Mouse (Mus musculus) kidney, adult 2 months (tissue): ENCODE measurements at regions not wholly inside any gene's neighbourhood (a gene's known extent, or its start where the extent isn't known, plus 50 kb on each side); places are given as distances from the start of the nearest gene placed in this dataset.

Experiments
- DNase-seq: peaks from one replicate; pipeline ENCODE4 v3.0.0; 2021
- H3K27ac ChIP-seq: fragments of 200-500 bp; 2 replicates; pipeline ENCODE4 v1.5.1; 2012; ENCODE audit warnings: low read depth, low read length, control low read depth, inconsistent platforms; ENCODE audit not compliant: insufficient read depth
- H3K27me3 ChIP-seq: fragments of 200-500 bp; replicated peaks from 2 replicates; pipeline ENCODE4 v1.6.1; 2012; ENCODE audit warnings: mild to moderate bottlenecking, moderate library complexity, low read length, inconsistent platforms; ENCODE audit not compliant: control insufficient read depth, insufficient read depth
- H3K36me3 ChIP-seq: fragments of 200-500 bp; 2 replicates; pipeline ENCODE4 v1.6.1; 2012; ENCODE audit warnings: mild to moderate bottlenecking, moderate library complexity, low read length, inconsistent platforms; ENCODE audit not compliant: control insufficient read depth, insufficient read depth
- H3K4me1 ChIP-seq: fragments of 200-500 bp; 2 replicates; pipeline ENCODE4 v1.6.1; 2011; ENCODE audit warnings: low read length; ENCODE audit not compliant: control insufficient read depth, insufficient read depth
- H3K4me3 ChIP-seq: fragments of 200-500 bp; 2 replicates; pipeline ENCODE4 v1.5.1; 2011; ENCODE audit warnings: mild to moderate bottlenecking, low read depth, low read length, control low read depth; ENCODE audit not compliant: insufficient read depth
- CTCF ChIP-seq: fragments of 200-500 bp; conservative IDR thresholded peaks from 2 replicates; pipeline ENCODE4 v1.5.1; 2011; ENCODE audit warnings: low read depth, mild to moderate bottlenecking, control low read depth, low read length, moderate library complexity, mixed read lengths; ENCODE audit not compliant: insufficient read depth, insufficient read length
- POLR2A ChIP-seq: fragments of 200-500 bp; IDR thresholded peaks from one replicate; pipeline ENCODE4 v1.6.1; 2011; ENCODE audit warnings: low read depth, low read length, control low read depth
- WGBS: fragments of 180-500 bp; shearing (Covaris S2); methylation state at CpG from one replicate; pipeline ENCODE4 v1.1.7; 2018; 5-methylcytosine and 5-hydroxymethylcytosine counted together

DNA sequence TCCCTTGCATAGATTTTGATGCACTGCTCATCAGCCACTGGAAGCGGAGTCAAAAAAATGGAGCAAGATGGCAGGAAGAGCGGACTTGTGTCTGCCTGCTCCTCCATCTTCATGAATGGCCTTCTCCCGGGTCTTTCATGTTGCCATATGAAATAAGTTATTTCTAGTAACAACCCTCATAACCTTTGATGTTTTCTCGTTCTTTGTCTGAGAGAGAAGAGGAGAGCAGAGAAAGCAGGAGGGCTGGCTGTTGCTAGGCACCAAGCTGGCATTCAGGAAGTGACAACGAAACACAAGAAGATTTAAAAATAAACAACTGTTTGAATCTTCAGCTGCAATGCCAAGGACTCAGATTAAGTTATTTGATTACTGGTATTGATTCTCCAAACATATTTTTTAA lies 256.8 kb downstream of the Adgb start:
- 71% methylated on average over 5 of the region's 5 CpGs for WGBS
- no peaks in the 10 kb centered on the region for H3K4me1 ChIP-seq
- no peak overlapping the region for H3K27ac ChIP-seq
- no peak for TF ChIP-seq CTCF
- TF ChIP-seq POLR2A: no peak
- H3K36me3 ChIP-seq: no peaks in the 10 kb centered on the region
- H3K27me3 ChIP-seq: no peaks in the 10 kb centered on the region
- H3K4me3 ChIP-seq: no peak overlapping the region
- DNase-seq: no peak

- no peak for TF ChIP-seq CTCF
- no peak for TF ChIP-seq POLR2A
- Histone ChIP-seq H3K36me3 (no peaks in the 10 kb centered on the region), H3K27me3 (no peaks in the 10 kb centered on the region), H3K4me3 (no peak overlapping the region), H3K27ac (no peak overlapping the region), H3K4me1 (no peaks in the 10 kb centered on the region)
- 93% methylated on average over 5 of the region's 5 CpGs for WGBS
- DNase-seq: no peak
Observed at GRCm38 (mm10) chr10:10208354-10208753, 263.8 kb downstream of the Adgb start.

GRCm38 (mm10) chr10:10205805-10206520 lies 266.2 kb downstream of the Adgb start:
- Histone ChIP-seq H3K27ac (no peak overlapping the region), H3K27me3 (no peaks in the 10 kb centered on the region), H3K36me3 (no peaks in the 10 kb centered on the region), H3K4me1 (no peaks in the 10 kb centered on the region), H3K4me3 (no peak overlapping the region)
- DNase-seq: no peak
- WGBS: 66% methylated on average over 7 of the region's 7 CpGs
- TF ChIP-seq POLR2A (no peak), CTCF (no peak)

- 91% methylated on average over 7 of the region's 7 CpGs for WGBS
- H3K4me3 ChIP-seq: no peak overlapping the region
- DNase-seq: no peak
- TF ChIP-seq CTCF (no peak), POLR2A (no peak)
- no peaks in the 10 kb centered on the region for H3K36me3 ChIP-seq
- H3K27me3 ChIP-seq: no peaks in the 10 kb centered on the region
- H3K4me1 ChIP-seq: no peaks in the 10 kb centered on the region
- no peak overlapping the region for H3K27ac ChIP-seq
Observed at GRCm38 (mm10) chr10:10203982-10204381, 268.1 kb downstream of the Adgb start.

DNA sequence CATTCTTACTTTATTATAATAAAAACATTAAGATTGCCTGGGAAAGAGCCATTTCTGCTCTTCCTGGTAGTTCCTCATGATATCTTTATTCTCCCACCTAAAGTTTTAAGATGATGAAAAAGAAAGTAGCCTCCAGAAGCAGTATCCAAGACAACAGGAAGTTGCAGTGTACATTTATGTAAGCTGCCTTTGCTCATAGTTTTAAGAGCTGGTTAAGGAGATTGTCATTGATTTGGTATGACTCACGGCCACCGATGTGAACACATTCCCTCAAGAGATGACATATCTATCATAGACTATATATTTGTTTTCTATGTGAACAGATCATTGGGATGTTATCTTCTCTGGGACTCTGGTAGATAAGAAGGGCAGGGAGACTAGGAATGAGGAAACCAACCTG lies 281.8 kb downstream of the Adgb start:
- Histone ChIP-seq H3K4me1 (no peaks in the 10 kb centered on the region), H3K36me3 (no peaks in the 10 kb centered on the region), H3K27ac (no peak overlapping the region), H3K4me3 (no peak overlapping the region), H3K27me3 (no peaks in the 10 kb centered on the region; the same call in 1 of the 2 replicates)
- TF ChIP-seq CTCF (no peak), POLR2A (no peak)
- WGBS: 92% methylated on average over 2 of the region's 2 CpGs
- DNase-seq: no peak

- WGBS: 47% methylated on average over 5 of the region's 5 CpGs
- H3K36me3 ChIP-seq: no peaks in the 10 kb centered on the region
- H3K27me3 ChIP-seq: no peaks in the 10 kb centered on the region; the same call in 1 of the 2 replicates
- no peak overlapping the region for H3K4me3 ChIP-seq
- TF ChIP-seq POLR2A: no peak
- TF ChIP-seq CTCF: no peak
- no peak for DNase-seq
- no peaks in the 10 kb centered on the region for H3K4me1 ChIP-seq
- no peak overlapping the region for H3K27ac ChIP-seq
Observed at GRCm38 (mm10) chr10:10188113-10188512, 284.0 kb downstream of the Adgb start.

DNA sequence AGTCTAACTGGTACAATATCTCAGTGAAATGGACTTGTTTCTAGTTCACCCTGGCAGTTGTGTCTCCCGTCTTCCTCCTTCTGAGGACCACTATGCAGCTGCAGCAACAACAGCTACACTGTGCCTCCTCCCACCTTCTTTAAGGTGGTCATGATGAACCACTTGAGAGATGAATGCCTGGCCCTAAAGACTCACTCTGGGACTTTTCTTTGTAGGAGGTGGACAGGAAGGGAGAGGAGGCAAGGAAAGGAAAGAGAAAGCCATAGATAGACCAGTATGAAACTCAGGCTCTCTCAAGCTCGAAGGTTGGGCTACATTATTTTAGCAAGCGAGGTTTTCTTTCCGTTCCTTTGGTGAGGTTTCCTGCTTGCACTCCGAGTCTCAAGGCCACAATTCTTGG lies 285.4 kb downstream of the Adgb start:
- no peak overlapping the region for H3K27ac ChIP-seq
- no peak overlapping the region for H3K4me3 ChIP-seq
- H3K27me3 ChIP-seq: no peaks in the 10 kb centered on the region; the same call in 1 of the 2 replicates
- no peak for DNase-seq
- TF ChIP-seq CTCF (no peak), POLR2A (no peak)
- 78% methylated on average over 5 of the region's 5 CpGs for WGBS
- no peaks in the 10 kb centered on the region for H3K36me3 ChIP-seq
- H3K4me1 ChIP-seq: no peaks in the 10 kb centered on the region
